Mouse (Mus musculus) left cerebral cortex, postnatal 14 days (tissue): Measurements from ENCODE around the gene Sprr2a3. TPM values are rescaled to one million over a fixed set of nuclear protein-coding genes. Genes with fewer than 3 reads are reported as not detected.
"Not testable (repeated sequence)": the region's sequence is repeated elsewhere in the genome, so short reads cannot be mapped to it uniquely, and the experiment has no call there.

Experiments used
- DNase-seq, 2 experiments: peaks; one replicate each; pipeline ENCODE4 v3.0.0; 2021 to 2022; ENCODE audit warnings: low spot score in 2 of 2, mixed read lengths in 1 of 2
- intact Hi-C: fragments of 180-260 bp; cut with DNase I; formaldehyde crosslinking; loops from one replicate; pipeline ENCODE4 v1.15.1; 2025
- long read RNA-seq, 2 experiments: library from polyadenylated mRNA; stranded (forward); transcript quantifications; one replicate each; pipeline ENCODE4 v2.0.0; 2021
- total RNA-seq, 2 experiments: library from RNA; stranded (reverse); gene quantifications; 2 replicates each; pipeline ENCODE4 v1.2.3; 2021

Gene Sprr2a3
- total RNA-seq: not detected
- long read RNA-seq, experiment 1: 0 reads
- long read RNA-seq, experiment 2: 0 reads

DNA sequence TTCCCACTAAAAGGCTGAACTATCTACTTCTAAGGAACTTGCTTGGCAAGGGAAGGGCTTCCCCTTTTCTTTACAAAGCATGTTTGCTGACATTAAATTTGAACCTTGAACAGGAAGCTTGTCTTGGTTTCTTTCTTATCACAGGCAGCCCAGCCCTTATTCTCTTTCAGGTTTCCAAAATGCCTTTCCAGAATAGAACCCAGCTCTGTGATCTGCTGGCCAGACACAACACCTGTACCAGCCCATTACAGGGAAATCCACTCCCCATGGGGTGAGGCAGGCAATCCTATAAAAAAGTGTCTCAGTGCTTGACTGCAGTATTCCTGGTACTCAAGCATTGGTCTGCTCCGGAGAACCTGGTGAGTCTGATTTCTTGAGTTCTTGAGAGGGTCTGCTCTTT lies at the start of gene Sprr2a3:
Gene Sprr2a3, plus strand, starts transcription at position 317 of the 400 bp plus-strand sequence.
- intact Hi-C loops, DNase-seq: not testable (repeated sequence)

DNA sequence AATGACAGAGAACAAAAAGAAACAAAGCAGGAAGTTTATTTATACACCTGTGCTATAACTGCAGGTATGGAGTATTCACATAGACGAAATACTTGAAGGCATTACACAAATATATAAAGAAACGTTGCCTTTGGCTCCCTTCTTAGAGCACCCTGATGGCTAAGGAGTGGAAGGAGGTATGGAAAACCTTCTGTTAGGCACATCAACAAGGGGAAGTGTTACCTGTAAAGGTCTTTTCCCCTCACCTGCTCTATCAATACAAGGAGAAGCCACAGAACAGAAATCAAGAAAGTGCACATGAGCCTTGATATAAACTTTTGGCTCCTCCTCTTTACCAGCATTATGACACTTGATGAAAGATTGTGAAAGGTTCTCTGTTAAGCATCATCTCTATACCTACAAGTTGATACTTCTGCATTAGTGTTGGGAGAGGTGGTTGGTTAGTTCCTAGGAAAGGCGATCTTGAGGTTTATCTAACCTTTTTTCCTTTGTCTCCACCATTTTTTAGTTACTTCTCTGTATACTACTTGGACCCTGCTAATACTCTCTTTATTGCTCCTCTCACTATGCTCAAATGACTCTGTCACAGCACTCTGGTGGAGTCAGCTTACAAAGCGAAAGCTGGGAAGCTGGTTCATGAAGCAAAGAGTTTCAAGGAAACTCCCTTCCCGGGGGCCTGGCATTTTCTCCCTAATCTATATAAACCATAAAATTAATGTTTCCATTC lies 48.6 kb upstream of the Sprr2a3 start:
- DNase-seq, intact Hi-C loops: not testable (repeated sequence)

DNA sequence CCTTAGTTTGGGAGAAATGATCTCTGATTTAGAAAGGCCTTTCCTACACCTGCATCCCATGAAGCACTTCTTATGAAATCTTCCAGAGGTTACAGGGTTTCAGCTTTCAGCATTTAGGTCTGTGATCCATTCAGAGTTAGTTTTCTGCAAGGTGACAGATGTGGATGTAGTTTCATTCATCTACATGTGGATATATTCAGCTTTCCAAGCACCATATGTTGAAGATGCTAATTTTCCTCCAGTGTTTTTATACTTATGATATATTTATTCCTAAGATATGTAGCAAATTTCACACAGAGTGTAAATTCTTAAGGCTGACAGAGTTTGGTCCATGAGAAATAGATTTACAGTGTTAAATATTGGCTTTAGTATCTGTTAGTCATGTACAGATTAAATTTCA lies 46.5 kb upstream of the Sprr2a3 start:
- intact Hi-C loops, DNase-seq: not testable (repeated sequence)

DNA sequence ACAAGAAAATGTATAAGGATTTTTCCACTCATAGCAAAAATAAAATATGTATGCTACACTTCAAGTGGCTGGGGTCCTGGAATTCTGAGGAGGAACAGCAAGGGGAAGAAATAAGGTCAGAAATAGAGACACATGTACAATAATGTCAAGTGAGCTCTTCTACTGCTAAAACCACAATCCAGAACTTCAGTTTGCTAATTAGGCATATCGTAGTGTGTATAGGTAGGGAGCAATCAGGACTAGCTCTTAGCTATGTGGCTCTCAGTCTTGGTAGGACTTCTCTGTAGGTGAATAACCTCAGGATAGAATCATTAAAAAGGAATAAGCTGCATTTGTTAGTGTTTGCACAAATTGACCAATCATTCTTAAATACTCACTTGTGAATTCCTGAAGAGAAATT lies 46.0 kb upstream of the Sprr2a3 start:
- intact Hi-C loops, DNase-seq: not testable (repeated sequence)

DNA sequence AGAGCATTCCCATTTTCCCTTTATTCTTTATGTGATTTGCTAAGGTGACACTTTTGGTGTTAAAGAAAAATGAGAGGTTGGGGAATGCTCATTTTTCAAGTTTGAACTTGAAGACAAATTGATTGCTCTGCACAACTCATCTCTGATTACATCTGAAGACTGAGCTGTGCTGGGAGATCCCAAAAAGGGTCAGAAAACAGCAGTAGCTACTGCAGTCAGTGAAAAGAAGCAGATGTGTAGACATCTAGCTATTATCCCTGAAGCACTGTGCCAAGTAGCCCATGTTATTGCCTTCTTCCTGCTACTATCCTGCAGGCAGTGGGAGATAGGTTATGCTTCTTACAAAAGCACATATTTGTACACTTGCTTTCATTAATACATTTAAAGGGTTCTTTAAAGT lies 40.4 kb upstream of the Sprr2a3 start:
- DNase-seq, intact Hi-C loops: not testable (repeated sequence)

DNA sequence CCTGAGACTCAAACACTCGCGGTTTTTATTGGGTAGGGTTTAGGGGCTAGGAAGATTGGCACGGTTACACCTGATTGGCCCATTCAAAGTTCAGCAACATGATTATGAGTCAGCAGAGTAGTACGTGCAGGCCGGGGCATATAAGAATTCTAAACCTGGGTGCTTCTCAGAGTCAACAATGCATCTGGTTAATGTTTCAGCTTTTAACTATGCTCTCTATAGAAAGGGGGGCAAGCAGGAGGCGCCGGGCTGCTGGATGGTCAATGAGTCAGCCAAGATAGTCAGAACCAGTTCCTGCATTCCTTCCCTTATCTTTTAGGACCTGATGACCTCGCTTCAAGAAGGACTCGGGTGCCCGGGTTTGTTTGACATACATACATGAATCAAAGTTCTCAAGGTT lies 39.0 kb upstream of the Sprr2a3 start:
- DNase-seq, intact Hi-C loops: not testable (repeated sequence)

DNA sequence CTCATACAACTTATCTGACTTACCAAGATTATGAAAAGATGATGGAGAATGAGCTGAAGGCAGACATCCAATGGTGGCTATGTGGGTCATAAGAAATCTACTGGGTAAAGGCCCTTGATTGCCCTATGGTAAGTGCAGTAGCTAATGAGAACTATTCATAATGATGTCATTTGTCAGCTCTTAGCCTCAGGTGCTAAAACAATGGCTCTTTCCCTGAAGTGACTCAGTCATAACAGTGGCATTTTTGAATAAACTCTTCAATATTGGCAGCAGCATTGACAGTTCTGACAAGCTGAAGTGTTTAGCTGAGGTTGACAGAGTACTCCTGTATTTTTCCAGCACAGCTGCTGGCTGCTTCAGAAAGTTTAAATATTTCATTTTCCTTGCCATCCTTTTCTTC lies 36.7 kb upstream of the Sprr2a3 start:
- intact Hi-C loops, DNase-seq: not testable (repeated sequence)

DNA sequence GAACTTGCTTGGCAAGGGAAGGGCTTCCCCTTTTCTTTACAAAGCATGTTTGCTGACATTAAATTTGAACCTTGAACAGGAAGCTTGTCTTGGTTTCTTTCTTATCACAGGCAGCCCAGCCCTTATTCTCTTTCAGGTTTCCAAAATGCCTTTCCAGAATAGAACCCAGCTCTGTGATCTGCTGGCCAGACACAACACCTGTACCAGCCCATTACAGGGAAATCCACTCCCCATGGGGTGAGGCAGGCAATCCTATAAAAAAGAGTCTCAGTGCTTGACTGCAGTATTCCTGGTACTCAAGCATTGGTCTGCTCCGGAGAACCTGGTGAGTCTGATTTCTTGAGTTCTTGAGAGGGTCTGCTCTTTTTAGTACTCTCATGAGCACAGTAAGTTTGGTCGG lies 34.8 kb upstream of the Sprr2a3 start:
- intact Hi-C loops, DNase-seq: not testable (repeated sequence)

DNA sequence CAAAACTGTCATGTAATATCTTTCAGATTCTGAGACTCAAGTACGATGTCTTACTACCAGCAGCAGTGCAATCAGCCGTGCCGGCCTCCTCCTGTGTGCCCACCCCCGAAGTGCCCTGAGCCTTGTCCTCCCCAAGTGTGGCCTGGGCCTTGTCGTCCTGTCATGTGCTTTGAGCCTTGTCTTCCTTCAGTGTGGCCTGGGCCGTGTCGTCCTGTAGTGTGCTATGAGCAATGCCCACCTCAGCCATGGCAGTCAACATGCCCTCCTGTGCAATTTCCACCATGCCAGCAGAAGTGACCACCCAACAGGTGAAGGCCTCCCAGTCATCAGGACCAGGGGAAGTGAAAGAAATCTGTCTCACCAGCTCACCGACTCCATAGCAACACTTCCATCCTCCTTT lies 31.4 kb upstream of the Sprr2a3 start:
- DNase-seq, intact Hi-C loops: not testable (repeated sequence)

DNA sequence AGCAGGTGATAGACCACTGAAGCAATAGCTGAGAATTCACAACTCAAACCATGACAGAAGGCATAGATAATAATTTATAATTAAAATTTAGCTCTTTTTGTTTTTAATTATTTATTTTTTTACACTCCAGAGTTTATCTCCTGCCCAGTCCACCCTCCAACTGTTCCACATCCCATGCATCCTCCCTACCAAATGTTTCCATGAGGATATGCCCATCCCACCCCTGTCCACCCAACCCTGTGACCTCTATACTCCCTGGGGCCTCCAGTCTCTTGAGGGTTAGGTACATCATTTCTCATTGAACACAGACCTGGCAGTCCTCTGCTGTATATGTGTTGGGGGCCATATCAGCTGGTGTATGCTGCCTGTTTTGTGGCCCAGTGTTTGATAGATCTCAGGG lies 26.7 kb upstream of the Sprr2a3 start:
- DNase-seq, intact Hi-C loops: not testable (repeated sequence)

DNA sequence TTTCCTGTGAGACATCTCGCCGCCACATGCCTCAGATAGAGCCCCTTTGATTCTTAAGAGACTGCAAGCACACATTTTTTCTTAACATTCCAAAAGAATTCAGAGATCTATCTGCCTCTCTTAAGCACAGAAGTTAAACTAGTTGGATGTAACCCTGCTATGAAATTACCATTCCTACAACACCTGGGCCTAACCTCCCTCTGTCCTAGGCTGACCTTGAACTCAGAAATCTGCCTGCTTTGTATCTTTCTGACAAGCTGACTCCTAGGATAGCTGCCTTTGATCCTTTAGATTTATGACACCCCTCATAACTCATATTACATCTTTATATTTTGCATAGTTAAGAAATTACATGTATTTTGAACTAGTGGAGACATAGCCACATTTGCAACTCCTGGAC lies 21.8 kb upstream of the Sprr2a3 start:
- intact Hi-C loops: not testable (repeated sequence)

DNA sequence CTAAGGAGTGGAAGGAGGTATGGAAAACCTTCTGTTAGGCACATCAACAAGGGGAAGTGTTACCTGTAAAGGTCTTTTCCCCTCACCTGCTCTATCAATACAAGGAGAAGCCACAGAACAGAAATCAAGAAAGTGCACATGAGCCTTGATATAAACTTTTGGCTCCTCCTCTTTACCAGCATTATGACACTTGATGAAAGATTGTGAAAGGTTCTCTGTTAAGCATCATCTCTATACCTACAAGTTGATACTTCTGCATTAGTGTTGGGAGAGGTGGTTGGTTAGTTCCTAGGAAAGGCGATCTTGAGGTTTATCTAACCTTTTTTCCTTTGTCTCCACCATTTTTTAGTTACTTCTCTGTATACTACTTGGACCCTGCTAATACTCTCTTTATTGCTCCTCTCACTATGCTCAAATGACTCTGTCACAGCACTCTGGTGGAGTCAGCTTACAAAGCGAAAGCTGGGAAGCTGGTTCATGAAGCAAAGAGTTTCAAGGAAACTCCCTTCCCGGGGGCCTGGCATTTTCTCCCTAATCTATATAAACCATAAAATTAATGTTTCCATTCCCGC lies 13.7 kb upstream of the Sprr2a3 start:
- intact Hi-C loops: not testable (repeated sequence)

More for the DNA sequence above, 21.8 kb upstream of the Sprr2a3 start:
- DNase-seq: not testable (repeated sequence)

DNA sequence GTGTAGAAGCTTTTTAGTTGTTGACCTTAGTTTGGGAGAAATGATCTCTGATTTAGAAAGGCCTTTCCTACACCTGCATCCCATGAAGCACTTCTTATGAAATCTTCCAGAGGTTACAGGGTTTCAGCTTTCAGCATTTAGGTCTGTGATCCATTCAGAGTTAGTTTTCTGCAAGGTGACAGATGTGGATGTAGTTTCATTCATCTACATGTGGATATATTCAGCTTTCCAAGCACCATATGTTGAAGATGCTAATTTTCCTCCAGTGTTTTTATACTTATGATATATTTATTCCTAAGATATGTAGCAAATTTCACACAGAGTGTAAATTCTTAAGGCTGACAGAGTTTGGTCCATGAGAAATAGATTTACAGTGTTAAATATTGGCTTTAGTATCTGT lies 11.7 kb upstream of the Sprr2a3 start:
- DNase-seq, intact Hi-C loops: not testable (repeated sequence)

More for the DNA sequence above, 13.7 kb upstream of the Sprr2a3 start:
- DNase-seq: not testable (repeated sequence)

DNA sequence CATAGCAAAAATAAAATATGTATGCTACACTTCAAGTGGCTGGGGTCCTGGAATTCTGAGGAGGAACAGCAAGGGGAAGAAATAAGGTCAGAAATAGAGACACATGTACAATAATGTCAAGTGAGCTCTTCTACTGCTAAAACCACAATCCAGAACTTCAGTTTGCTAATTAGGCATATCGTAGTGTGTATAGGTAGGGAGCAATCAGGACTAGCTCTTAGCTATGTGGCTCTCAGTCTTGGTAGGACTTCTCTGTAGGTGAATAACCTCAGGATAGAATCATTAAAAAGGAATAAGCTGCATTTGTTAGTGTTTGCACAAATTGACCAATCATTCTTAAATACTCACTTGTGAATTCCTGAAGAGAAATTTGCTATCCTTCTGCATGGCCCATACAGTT lies 11.2 kb upstream of the Sprr2a3 start:
- DNase-seq, intact Hi-C loops: not testable (repeated sequence)

DNA sequence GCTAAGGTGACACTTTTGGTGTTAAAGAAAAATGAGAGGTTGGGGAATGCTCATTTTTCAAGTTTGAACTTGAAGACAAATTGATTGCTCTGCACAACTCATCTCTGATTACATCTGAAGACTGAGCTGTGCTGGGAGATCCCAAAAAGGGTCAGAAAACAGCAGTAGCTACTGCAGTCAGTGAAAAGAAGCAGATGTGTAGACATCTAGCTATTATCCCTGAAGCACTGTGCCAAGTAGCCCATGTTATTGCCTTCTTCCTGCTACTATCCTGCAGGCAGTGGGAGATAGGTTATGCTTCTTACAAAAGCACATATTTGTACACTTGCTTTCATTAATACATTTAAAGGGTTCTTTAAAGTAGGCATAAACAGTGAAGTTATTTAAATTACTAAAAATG lies 5.6 kb upstream of the Sprr2a3 start:
- DNase-seq, intact Hi-C loops: not testable (repeated sequence)

DNA sequence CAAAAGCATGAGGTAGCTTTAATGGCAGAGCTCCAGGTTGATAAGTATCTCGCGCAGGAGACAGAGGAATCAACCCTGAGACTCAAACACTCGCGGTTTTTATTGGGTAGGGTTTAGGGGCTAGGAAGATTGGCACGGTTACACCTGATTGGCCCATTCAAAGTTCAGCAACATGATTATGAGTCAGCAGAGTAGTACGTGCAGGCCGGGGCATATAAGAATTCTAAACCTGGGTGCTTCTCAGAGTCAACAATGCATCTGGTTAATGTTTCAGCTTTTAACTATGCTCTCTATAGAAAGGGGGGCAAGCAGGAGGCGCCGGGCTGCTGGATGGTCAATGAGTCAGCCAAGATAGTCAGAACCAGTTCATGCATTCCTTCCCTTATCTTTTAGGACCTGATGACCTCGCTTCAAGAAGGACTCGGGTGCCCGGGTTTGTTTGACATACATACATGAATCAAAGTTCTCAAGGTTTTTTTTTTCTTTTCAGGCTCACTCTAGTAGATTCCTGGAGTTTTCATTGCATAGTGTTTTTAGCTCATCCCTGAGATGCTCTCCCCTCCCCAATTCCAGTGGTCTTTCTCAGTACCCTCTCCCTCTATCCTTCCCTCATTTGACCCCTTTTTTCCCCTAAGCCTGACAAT lies 4.1 kb upstream of the Sprr2a3 start:
- DNase-seq, intact Hi-C loops: not testable (repeated sequence)

DNA sequence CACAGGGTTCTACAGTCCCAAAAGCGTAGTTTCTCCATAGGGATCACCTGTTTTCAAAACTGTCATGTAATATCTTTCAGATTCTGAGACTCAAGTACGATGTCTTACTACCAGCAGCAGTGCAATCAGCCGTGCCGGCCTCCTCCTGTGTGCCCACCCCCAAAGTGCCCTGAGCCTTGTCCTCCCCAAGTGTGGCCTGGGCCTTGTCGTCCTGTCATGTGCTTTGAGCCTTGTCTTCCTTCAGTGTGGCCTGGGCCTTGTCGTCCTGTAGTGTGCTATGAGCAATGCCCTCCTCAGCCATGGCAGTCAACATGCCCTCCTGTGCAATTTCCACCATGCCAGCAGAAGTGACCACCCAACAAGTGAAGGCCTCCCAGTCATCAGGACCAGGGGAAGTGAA lies 3.3 kb downstream of the Sprr2a3 start:
- DNase-seq, intact Hi-C loops: not testable (repeated sequence)

DNA sequence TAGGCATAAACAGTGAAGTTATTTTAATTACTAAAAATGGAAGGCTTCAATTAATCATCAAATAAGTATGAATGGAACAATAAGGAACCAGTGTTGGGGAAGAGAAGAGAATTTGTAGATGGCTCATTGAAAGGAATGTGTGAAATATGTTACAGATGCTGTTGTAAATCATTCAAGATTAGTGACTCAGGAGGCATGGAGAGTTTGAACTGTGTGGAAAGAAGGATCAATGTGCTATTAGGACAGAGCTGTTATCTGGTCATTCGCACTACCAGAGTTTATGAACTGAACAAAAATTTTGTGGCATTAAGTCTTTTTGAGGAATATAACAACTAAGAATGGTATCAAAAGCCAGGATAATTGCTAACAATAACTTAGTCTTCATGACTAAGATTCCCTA lies 22.2 kb downstream of the Sprr2a3 start:
- DNase-seq: no peak
- intact Hi-C loops: no loop called here

DNA sequence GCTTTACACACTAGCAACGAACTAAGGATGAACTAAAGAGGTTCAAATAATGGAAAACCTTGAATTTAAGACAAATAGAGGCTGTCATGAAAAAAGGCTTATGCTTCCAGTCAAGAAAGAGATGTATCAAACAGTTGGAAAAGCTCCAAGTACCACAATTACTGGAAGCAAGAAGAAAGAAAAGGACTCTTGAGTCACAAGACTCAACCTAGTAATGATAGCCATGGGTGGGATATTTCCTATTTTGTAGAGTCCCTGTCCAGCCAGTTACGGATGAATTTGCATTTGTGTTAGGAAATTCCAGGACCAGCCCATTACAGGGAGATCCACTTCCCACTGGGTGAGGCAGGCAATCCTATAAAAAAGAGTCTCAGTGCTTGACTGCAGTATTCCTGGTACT lies 31.1 kb downstream of the Sprr2a3 start, which contains the start of gene Sprr2b:
Gene Sprr2b, plus strand, starts transcription at position 301 of the 400 bp plus-strand sequence.
- intact Hi-C loops: no loop called here
- DNase-seq: no peak

DNA sequence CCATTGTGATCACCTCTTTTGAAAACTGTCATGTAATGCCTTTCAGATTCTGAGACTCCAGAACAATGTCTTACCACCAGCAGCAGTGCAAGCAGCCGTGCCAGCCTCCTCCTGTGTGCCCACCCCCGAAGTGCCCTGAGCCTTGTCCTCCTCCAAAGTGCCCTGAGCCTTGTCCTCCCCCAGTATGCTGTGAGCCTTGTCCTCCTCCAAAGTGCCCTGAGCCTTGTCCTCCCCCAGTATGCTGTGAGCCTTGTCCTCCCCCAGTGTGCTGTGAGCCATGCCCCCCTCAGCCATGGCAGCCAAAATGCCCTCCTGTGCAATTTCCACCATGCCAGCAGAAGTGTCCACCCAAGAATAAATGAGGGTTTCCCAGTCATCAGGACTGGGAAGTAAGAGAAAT lies 32.2 kb downstream of the Sprr2a3 start:
- DNase-seq: no peak
- intact Hi-C loops: no loop called here
